Mouse (Mus musculus) urinary bladder, adult 2 months (tissue): ENCODE measurements around the gene Sh2d2a. TPM values are rescaled to one million over a fixed set of nuclear protein-coding genes. Genes with fewer than 3 reads are reported as not detected.
A peak's percentile ranks its signal among the peaks of the same experiment; 100 is the strongest.
"Not testable (repeated sequence)": the region's sequence is repeated elsewhere in the genome, so short reads cannot be mapped to it uniquely, and the experiment has no call there.

Experiments
- DNase-seq: peaks from one replicate; pipeline ENCODE4 v3.0.0; 2022; ENCODE audit warnings: low spot score
- polyA plus RNA-seq: library from polyadenylated mRNA; depleted of rRNA; stranded (reverse); fragments of >200 nt; gene quantifications from 2 replicates; pipeline ENCODE4 v1.2.3, GENCODE M21; 2012; rRNA removed

Sh2d2a gene
- polyA plus RNA-seq = 0.65 and 0.87 TPM in 2 replicates

DNA sequence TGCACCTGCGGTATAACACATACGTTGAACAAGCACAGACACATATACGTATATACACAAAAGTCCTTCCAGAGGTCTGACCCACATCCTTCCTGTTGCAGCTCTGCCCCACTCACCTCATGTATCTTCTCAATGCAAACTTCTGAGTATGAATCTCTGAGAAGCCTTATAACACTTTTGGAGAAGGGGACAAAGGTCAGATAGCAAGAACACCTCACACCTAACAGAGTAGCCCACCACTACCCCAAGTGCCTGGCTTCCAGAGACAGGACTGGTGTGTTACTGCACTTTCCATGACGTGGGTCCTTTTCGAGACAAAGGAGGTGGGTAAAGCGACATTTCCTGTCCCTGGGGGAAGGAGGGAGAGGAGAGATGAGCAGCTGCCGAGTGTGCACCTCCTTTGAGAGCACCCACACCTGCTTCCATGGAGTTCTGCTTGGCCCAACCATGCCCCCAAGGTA, at the start of gene Sh2d2a:
TSS of gene Sh2d2a (plus strand) at position 106 of the 461 bp plus-strand sequence.
- no peak for DNase-seq

GRCm38 (mm10) chr3:87801681-87802080, 44.9 kb upstream of the Sh2d2a start:
- no peak for DNase-seq

- no peak for DNase-seq
These were observed 42.4 kb upstream of the Sh2d2a start for GRCm38 (mm10) chr3:87804038-87804677.

GRCm38 (mm10) chr3:87809322-87809962, 37.1 kb upstream of the Sh2d2a start:
- DNase-seq = no peak

DNA sequence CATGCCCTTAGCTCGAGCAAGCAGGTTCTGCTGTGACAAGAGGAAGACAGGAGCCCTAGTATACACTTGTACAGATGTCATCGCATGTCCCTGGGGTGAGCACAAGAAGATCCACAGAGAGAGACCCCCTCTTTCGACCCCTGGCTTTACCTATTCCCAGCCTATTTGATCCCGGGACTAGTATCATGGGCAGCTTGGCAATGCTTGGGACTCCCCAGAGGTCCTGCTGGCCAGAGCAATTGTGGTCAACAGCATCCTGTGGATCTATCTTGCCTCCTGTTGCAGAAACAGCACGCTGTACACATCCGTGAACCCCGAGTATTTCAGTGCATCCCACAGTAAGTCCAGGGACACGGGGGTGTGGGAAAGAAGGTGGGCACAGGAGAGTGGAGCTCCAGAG, 35.3 kb upstream of the Sh2d2a start:
- no peak for DNase-seq

GRCm38 (mm10) chr3:87812413-87812812, 34.1 kb upstream of the Sh2d2a start:
- no peak for DNase-seq

DNA sequence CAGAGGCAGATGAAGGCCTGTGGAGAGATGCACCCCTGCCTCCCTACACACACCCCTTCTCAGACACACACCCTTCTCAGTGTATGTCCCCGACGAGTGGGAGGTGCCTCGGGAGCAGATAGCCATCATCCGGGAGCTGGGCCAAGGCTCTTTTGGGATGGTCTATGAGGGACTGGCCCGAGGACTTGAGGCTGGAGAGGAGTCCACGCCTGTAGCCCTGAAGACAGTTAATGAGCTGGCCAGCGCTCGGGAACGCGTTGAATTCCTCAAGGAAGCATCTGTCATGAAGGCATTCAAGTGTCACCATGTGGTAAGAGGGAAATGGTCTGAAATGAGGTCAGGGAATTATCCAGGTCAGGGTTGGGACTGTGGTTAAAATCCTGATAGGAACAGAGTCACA, 33.7 kb upstream of the Sh2d2a start:
- DNase-seq = no peak

DNA sequence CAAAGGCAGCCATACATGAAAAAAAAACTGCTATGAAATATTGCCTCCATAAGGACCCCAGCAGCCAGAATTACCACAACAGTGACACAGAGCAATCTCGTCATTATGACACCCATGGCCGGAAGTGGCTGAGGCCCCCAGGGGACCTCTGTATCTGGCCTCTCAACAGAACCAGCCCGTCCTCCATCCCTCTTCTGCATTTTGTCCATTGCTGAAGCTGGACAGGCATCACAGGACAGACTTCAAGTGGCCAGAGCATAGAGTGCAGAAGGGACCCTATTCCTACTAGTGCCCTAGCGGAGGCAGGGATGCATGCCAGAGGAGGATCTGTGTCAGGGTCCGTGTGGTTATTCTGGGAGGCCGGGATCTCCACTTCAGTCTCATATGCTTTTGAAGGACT, 30.4 kb upstream of the Sh2d2a start:
- no peak for DNase-seq

- no peak for DNase-seq
These were observed 29.9 kb upstream of the Sh2d2a start for GRCm38 (mm10) chr3:87816646-87817093.

GRCm38 (mm10) chr3:87818226-87818625, 28.3 kb upstream of the Sh2d2a start:
- no peak for DNase-seq

DNA sequence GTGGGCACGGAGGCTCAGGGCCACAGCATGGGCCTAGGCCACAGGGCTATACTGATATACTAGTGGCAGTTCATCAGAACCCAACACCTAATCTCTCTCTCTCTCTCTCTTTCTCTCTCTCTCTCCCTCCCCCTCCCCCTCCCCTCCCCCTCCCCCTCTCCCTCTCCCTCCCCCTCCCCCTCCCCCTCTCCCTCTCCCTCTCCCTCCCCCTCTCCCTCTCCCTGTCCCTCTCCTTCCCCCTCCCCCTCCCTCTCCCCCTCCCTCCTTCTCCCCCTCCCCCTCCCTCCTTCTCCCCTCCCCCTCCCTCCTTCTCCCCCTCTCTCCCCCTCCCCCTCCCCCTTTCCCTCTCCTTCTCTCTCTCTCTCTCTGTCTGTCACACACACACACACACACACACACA, 22.3 kb upstream of the Sh2d2a start, which contains the start of gene Pear1:
TSS of gene Pear1 (minus strand) at position 101 of the 400 bp plus-strand sequence.
- not testable (repeated sequence) for DNase-seq

GRCm38 (mm10) chr3:87828435-87828834, 18.1 kb upstream of the Sh2d2a start:
- DNase-seq = no peak

DNA sequence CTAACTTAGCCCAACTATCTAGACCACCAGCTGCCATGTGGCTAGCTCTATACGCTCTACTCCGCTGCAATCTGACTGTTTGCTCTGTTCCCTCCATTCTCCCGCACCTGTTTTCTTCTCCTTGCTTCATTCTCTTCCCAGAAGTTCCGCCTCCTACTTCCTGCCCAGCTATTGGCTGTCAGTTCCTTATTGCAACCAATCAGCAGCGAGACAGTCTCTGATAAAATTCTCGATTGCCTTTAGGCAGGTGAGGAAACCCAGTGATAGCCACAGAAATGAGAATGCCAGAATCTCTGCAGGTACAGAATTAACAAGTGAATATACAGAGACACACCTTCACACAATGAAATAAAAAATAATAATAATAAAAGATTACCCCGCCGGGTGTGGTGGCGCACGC, 17.5 kb upstream of the Sh2d2a start:
- DNase-seq = no peak

DNA sequence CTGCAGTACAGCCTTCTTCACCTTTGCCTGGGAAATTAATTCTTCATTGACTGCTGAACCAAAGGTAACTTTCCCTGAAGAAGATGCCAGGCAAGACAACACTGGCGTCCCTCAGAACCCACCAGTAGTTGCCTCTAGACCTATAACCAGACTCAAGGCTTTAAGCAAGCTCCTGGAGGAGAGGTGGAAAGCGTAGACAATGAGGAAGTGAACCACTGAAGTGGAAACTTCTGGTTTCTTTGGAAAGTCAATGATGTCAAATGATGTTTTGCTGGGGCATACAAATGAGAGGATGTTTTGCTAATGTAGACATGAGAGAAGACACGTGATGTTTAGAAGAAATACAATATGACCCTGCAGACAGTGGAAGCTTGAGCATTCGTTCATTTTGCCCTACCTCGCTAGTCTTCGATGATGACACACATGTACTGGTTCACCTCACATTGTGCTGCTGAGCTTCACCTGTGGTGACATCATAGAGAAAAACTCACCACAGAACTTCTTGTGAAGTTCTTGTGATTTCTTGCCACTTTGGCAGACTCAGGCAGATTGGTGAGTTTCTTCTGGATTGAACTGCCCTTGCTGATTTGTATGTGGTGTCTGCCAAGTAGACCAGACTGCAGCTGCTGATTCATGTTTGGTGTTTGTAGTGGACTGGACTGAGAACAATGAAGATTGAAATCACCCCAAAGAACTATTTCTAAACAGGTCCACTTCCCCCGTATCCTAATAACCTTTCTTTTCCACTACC, 14.3 kb upstream of the Sh2d2a start:
- DNase-seq = no peak

GRCm38 (mm10) chr3:87833482-87833881, 13.1 kb upstream of the Sh2d2a start:
- no peak for DNase-seq

- peak; percentile 47 for DNase-seq
These were observed 7.9 kb upstream of the Sh2d2a start for GRCm38 (mm10) chr3:87838622-87839021.

- no peak for DNase-seq
These were observed 5.7 kb upstream of the Sh2d2a start for GRCm38 (mm10) chr3:87840858-87841257.

DNA sequence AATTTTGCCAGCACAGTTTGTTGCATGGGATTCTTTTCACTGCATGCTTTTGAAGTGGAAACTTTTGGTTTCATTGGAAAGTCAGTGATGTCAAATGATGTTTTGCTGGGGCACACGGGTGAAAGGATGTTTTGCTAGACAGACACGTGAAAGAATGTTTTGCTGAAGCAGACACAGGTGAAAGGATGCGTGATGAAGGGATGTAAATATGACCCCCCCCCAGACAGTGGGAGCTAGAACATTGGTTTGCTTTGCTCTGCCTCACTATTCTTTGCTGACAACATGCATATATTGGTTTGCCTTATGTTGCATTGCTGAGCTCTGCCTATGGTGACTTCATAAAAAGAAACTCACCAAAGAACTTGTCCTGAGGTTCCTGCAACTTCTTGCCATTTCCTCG, 1.6 kb upstream of the Sh2d2a start:
- DNase-seq = no peak

- DNase-seq = no peak
These were observed 369 bp upstream of the Sh2d2a start for GRCm38 (mm10) chr3:87846186-87846585.

DNA sequence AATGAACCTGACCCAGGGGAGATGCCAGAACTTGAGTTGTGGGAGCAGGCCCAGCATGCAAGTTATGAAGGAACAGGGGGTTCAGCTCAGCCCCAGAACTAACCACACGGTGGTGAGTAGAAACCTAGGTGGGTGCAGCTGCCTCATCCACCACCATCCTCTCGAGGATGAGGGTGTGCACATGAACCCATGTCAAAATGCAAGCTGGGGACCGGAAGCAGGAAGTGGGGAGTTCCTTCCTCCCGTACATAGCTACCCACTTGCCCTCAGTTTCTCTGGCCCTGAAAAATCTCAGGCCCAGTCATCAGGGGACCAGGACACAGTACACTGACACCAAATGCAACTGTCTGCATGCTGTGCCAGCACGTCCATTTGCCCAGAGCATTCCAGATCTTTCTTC, 1.1 kb downstream of the Sh2d2a start:
- no peak for DNase-seq

- DNase-seq = no peak
These were observed 2.6 kb downstream of the Sh2d2a start for GRCm38 (mm10) chr3:87849117-87849516.

- no peak for DNase-seq
These were observed 8.4 kb downstream of the Sh2d2a start for GRCm38 (mm10) chr3:87854795-87855568.
